Mouse (Mus musculus): ENCODE data around the gene Creb3.
A peak's percentile ranks its signal among the peaks of the same experiment; 100 is the strongest.

Creb3 gene

GRCm38 (mm10) chr4:43558631-43559356 lies 3.3 kb upstream of the Creb3 start:
- DNase-seq: peak; percentile 71 to 74

GRCm38 (mm10) chr4:43559519-43560242 lies 2.5 kb upstream of the Creb3 start:
- no peak for DNase-seq

- DNase-seq: peak; percentile 16 to 42
Observed at GRCm38 (mm10) chr4:43560243-43560611, 1.9 kb upstream of the Creb3 start.

- no peak for DNase-seq
Observed at GRCm38 (mm10) chr4:43560976-43561375, 1.2 kb upstream of the Creb3 start.

- DNase-seq: no peak
Observed at GRCm38 (mm10) chr4:43561436-43561996, 616 bp upstream of the Creb3 start.

- DNase-seq: no peak
Observed at GRCm38 (mm10) chr4:43562769-43563600, 853 bp downstream of the Creb3 start.

- no peak for DNase-seq
Observed at GRCm38 (mm10) chr4:43563601-43563875, 1.4 kb downstream of the Creb3 start.

- DNase-seq: no peak
Observed at GRCm38 (mm10) chr4:43564231-43564630, 2.1 kb downstream of the Creb3 start.

GRCm38 (mm10) chr4:43567140-43567539 lies 5.0 kb downstream of the Creb3 start:
- no peak for DNase-seq

GRCm38 (mm10) chr4:43571395-43572045 lies 9.4 kb downstream of the Creb3 start:
- DNase-seq: no peak

GRCm38 (mm10) chr4:43573561-43573960 lies 11.4 kb downstream of the Creb3 start:
- DNase-seq: no peak

- DNase-seq: no peak
Observed at GRCm38 (mm10) chr4:43575356-43575755, 13.2 kb downstream of the Creb3 start.

GRCm38 (mm10) chr4:43577237-43577881 lies 15.2 kb downstream of the Creb3 start:
- no peak for DNase-seq

- DNase-seq: peak; percentile 84 to 86
Observed at GRCm38 (mm10) chr4:43578376-43579204, 16.5 kb downstream of the Creb3 start, which contains the start of the genes Rgp1 and Gba2. Rgp1 (plus strand) TSS chr4:43578715. Gba2 (minus strand) TSS chr4:43578873.

GRCm38 (mm10) chr4:43579256-43579655 lies 17.1 kb downstream of the Creb3 start:
- DNase-seq: no peak

GRCm38 (mm10) chr4:43579731-43580130 lies 17.6 kb downstream of the Creb3 start:
- no peak for DNase-seq

- DNase-seq: no peak
Observed at GRCm38 (mm10) chr4:43580721-43581120, 18.6 kb downstream of the Creb3 start.

GRCm38 (mm10) chr4:43581381-43581780 lies 19.2 kb downstream of the Creb3 start:
- no peak for DNase-seq

- DNase-seq: no peak
Observed at GRCm38 (mm10) chr4:43582241-43582640, 20.1 kb downstream of the Creb3 start.

GRCm38 (mm10) chr4:43583421-43583820 lies 21.3 kb downstream of the Creb3 start:
- DNase-seq: no peak
